Mouse (Mus musculus) right cerebral cortex, postnatal 25 days (tissue): ENCODE measurements around the gene Haus2.

Source experiments
- DNase-seq: peaks from one replicate; pipeline ENCODE4 v3.0.0; 2022

Haus2 gene

DNA sequence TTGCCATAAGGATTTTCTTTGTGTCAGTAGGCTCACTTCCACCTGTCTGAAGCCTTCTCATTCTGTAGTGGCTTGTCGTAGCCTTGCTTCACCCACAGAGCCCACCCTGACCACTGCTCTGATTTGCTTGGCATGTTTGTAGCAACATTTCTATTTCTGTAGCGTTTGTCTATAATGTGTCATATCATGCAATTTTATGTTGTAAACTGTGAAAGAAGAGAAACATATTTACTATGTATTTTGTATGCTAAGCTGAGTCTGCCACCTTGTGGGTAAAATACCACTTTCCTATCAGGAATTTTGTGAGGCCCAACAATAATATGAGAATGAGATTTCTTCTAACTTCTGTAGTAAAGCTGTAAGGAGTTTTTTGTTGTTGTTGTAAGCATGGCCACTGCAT is 61.1 kb downstream of the Haus2 start:
- no peak for DNase-seq
